Mouse (Mus musculus) cerebellum, postnatal 4 days (tissue): Measurements from ENCODE around the gene Insig1.
A peak's percentile ranks its signal among the peaks of the same experiment; 100 is the strongest.

Source experiments
- DNase-seq, 2 experiments: peaks; one replicate each; pipeline ENCODE4 v3.0.0; 2022; ENCODE audit warnings: low spot score in 2 of 2, mixed read lengths in 1 of 2

Gene Insig1

GRCm38 (mm10) chr5:28063989-28064624 lies 7.1 kb upstream of the Insig1 start:
- DNase-seq = no peak

- no peak for DNase-seq
Measured at GRCm38 (mm10) chr5:28065275-28065674, 5.9 kb upstream of the Insig1 start.

- DNase-seq = no peak
Measured at GRCm38 (mm10) chr5:28066311-28066710, 4.9 kb upstream of the Insig1 start.

DNA sequence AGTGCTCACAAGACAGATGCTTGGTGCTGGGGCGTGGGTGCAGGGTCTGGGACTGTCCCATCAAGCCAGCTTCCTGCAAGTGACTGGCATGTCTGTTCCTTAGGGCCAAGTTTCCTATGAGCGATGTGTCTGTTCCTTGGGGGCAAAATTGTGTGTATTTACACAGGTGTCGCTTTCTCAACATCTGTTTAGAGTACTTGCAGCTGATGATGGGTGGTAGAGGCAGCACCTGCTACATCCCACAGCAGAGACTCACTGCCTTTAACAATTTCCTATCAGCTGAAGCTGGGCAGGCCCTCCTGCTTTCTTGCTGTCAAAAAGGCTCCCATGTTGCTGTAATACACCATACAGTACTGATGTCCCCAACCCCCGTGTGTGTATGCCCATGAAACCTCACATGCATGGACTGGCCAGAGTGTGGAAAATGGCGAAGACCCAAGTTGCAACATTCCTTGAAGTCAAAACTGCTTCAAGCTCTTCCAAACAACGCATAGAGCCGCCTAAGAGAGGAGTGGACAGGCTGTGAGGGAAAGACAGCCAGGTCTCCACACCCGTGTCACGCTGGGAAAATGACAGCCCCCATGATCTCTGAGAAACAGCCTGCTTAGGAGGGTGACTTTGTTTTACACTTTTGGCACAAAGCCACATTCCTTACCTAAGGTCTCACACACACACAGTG lies 875 bp upstream of the Insig1 start:
- DNase-seq = no peak

- peak; percentile 61 to 82 for DNase-seq
Measured at GRCm38 (mm10) chr5:28071456-28072223, 477 bp downstream of the Insig1 start.

- DNase-seq = no peak
Measured at GRCm38 (mm10) chr5:28079431-28079830, 8.3 kb downstream of the Insig1 start.

GRCm38 (mm10) chr5:28081127-28081526 lies 10.0 kb downstream of the Insig1 start:
- no peak for DNase-seq

- DNase-seq = no peak
Measured at GRCm38 (mm10) chr5:28081822-28082221, 10.7 kb downstream of the Insig1 start.

DNA sequence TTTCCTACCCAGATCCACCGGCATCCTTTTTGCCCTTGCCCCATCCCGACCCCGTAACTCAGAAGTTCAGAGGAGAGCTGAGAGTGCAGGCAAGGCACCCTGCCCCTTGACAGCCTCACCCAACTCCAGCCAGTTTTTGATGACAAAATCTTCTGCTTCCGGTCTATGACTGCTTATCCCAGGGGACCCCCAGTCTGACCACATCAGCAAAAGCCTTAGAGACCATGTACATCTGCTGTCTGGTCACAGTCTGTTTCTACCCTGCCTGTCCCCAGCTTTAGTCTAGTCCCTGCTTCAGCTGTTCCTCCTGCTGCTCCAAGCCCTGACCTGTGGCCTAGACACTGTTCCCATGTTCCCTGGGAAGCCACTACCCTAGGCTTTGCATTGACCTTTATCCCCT lies 11.1 kb downstream of the Insig1 start:
- no peak for DNase-seq

DNA sequence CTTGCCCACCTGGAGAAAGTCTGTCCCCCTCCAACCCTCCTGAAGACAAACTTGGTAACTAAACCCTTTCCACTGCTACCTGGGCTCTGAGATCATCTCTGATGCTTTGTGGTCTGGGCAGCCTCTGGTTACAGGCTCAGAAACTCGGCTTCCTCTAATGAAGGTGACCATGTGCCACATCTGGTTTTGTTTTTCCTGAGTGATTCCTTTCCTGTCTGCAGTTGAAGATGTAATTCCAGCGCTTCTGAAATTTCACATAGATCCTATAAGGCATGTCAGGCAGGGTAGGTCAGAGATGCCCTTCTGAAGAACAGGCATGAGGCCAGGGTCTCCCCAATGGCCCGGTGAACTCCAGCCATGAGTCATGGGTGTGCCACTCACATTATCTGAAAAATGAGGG lies 11.6 kb downstream of the Insig1 start:
- no peak for DNase-seq

GRCm38 (mm10) chr5:28084743-28085142 lies 13.6 kb downstream of the Insig1 start:
- no peak for DNase-seq

DNA sequence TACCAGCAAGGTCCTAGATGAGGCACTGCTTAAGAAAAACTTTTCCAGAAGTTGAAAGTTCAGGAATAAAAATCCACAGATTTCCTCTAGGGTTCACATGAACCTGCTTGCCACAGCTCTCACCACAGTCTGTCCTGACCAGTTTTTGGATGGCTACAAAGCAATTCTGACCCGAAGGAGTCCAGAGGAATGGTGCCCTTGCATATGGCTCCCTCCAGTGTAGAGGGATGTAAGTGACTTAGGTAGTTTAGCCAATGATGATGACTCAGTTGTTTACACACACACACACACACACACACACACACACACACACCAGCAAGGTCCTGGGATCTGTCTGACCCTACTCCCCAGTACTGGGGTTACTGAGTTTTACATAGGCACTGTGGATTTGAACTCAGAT lies 19.4 kb downstream of the Insig1 start:
- DNase-seq = no peak

DNA sequence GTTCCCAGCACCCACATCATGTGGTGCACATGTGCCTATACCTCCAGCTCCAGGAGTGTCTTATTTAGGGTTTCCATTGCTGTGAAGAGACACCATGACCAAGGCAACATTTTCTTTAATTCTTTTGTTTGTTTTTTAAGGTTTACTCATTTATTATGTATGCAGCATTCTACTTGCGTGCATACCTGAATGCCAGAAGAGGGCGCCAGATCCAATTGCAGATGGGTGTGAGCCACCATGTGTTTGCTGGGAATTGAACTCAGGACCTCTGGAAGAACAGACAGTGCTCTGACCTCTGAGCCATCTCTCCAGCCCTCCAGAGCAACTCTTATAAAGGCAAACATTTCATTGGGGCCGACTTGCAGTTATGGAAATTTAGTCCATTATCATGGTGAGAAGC lies 21.2 kb downstream of the Insig1 start:
- no peak for DNase-seq

- DNase-seq = peak; percentile 71 to 86
Measured at GRCm38 (mm10) chr5:28093874-28094273, 22.7 kb downstream of the Insig1 start.

DNA sequence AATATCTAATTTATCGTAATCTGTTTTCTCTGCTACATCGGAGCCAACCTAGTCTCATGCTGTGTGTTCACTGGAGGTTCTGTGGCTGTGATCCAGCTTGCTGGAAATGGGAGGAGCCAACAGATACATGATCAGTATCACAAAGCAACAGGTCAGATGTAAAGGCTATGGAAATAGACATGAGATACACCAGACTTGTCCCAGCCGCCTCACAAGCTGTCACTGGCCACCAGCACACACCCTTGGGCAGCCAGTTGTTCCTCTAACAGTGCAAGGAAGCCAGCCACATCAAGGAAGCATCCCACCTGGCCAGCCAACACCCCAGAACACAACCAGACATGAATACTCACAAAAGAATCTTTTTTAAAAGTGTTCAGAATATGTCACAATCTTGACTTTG lies 23.2 kb downstream of the Insig1 start:
- no peak for DNase-seq

DNA sequence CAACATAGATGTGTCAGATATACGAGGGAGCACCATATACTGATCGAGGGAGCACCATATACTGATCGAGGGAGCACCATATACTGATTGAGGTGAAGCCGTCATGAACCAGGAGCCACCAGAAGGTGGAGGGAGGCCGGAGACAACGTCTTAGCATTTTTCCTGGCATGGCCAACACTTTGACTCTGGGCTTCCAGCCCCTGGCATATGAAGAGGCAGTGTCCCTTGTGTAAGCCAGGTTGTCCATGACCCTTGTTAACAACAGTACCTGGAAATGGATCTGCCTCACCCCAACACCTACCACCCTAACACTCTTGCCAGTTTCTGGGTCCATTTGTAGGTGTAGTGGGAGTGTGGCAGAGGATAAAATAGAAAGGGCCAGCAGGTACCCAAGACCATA lies 23.7 kb downstream of the Insig1 start:
- DNase-seq = no peak

DNA sequence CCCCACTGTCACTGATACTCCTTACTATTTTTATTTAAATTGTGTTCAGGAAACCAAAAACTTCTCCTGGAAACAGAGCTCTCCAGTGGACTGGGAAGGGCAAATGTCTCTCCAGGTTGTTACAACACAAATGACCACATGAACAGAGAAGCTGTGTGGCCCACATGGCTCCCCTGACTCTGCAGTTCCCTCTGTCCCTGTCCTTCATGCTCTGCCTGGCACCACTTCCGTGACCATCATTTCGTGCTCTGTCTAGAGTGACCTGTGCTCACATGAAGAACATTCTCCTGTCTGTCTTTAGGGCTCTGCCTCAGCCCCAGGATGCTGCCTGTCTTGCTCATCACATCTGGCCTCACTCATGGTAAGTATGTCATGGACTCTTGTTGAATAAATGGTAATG lies 24.5 kb downstream of the Insig1 start:
- no peak for DNase-seq

DNA sequence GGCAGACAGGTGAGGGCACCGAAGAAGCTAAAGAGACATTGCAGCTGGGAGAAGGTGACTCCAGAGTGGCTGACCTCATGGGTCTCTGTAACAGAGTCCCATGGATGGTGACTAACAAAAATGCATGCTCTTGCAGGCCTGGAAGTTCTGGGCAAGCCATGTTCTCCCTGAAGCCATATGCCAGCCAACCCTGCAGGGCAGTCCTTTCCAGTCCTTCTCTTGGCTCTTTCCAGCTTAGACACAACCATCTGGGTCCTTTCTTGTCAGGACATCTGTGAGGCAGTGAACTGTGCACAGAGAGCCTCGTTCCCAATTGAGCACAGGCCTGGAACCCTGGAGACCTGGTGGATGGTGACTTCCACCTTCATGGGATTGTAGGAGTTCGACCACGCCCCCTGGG lies 35.8 kb downstream of the Insig1 start:
- no peak for DNase-seq

GRCm38 (mm10) chr5:28107974-28108373 lies 36.8 kb downstream of the Insig1 start:
- no peak for DNase-seq

- DNase-seq = no peak
Measured at GRCm38 (mm10) chr5:28110881-28111280, 39.7 kb downstream of the Insig1 start.

GRCm38 (mm10) chr5:28117251-28117880 lies 46.2 kb downstream of the Insig1 start:
- DNase-seq = no peak

DNA sequence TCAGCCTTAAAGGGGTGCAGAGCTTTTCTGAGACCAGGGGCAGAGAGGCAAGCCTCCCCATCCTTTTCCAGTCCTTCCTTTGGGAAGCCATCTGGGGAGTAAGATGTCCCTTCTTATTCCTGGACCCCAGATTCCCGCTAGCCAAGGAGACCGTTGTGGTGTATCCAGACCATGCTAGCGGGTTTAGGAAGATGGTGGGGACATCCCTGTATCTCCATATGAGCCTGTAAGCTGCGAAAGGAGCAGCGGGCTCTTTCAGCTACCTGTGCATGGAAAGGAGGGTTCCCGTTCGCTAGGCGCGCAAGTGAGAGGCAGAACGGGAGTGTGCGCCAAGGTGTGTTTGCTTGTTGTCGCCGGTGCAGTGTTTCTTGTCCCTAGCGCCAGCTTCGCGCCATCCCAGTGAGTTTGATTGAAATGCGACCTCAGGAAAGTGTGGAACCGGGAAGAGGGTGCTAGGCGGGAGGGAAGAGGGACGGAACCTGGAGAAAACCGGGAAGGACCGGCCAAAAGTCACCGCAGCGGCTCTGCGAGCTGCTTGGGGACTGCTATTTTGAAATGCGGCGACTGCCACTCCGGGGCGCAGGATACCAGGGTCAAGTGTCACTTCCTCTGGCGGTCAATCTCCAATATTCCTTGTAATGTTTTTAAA lies 46.8 kb downstream of the Insig1 start:
- peak in 1 of 2 experiments; percentile 37 for DNase-seq
